Mouse (Mus musculus) CH12.LX (cell line): ENCODE data around the gene Ank3. TPM values are rescaled to one million over a fixed set of nuclear protein-coding genes. Genes with fewer than 3 reads are reported as not detected.

ENCODE experiments used
- DNase-seq: peaks from one replicate; pipeline ENCODE4 v3.0.0-alpha.2; 2013; ENCODE audit errors: extremely low read depth
- H3K27ac ChIP-seq: 2 replicates; pipeline ENCODE4 v1.5.1; 2012; ENCODE audit warnings: low read depth, mild to moderate bottlenecking, control low read depth, moderate library complexity; ENCODE audit not compliant: insufficient read depth
- H3K27me3 ChIP-seq: replicated peaks from 2 replicates; pipeline ENCODE3; 2012; ENCODE audit warnings: inconsistent platforms
- H3K36me3 ChIP-seq, 2 experiments: replicated peaks in 1 of 2; 2 replicates each; pipeline versions ENCODE3 to v1.6.1; 2012; ENCODE audit warnings: inconsistent platforms in 1 of 2, low read length in 1 of 2, mild to moderate bottlenecking in 1 of 2, mixed read lengths in 1 of 2, moderate library complexity in 1 of 2; ENCODE audit not compliant: control insufficient read depth in 1 of 2, insufficient read depth in 1 of 2
- H3K4me1 ChIP-seq, 2 experiments: 2 replicates each; pipeline ENCODE4 v1.6.1; 2012; ENCODE audit warnings: inconsistent platforms in 1 of 2, moderate library complexity in 1 of 2; ENCODE audit not compliant: insufficient read depth in 2 of 2, control insufficient read depth in 1 of 2
- H3K4me2 ChIP-seq: 2 replicates; pipeline ENCODE4 v1.6.1; 2012; ENCODE audit warnings: low read depth, mild to moderate bottlenecking, control low read depth; ENCODE audit not compliant: poor library complexity, insufficient read depth, severe bottlenecking
- H3K4me3 ChIP-seq, 3 experiments: fragments of 150-350 bp in 1 of 3; sonication (generic) in 1 of 3; replicated peaks in 1 of 3; 2 replicates each; pipeline versions ENCODE3 to v1.5.1; 2011 to 2012; ENCODE audit warnings: low read depth in 2 of 3, low read length in 2 of 3, mild to moderate bottlenecking in 2 of 3, moderate library complexity in 2 of 3, control low read depth in 1 of 3, improper control_type of control experiment in 1 of 3, inconsistent platforms in 1 of 3, mixed read lengths in 1 of 3; ENCODE audit not compliant: poor library complexity in 1 of 3
- H3K79me2 ChIP-seq: replicated peaks from 2 replicates; pipeline ENCODE4 v1.6.1; 2012; ENCODE audit warnings: mild to moderate bottlenecking, moderate library complexity; ENCODE audit not compliant: control insufficient read depth, poor library complexity, insufficient read depth, severe bottlenecking; ENCODE audit errors: extremely low read depth
- H3K9ac ChIP-seq: 2 replicates; pipeline ENCODE4 v1.6.1; 2012; ENCODE audit warnings: low read depth, mild to moderate bottlenecking, control low read depth, moderate library complexity; ENCODE audit not compliant: insufficient read depth
- H3K9me3 ChIP-seq: replicated peaks from 2 replicates; pipeline ENCODE3; 2012; ENCODE audit warnings: low read length, inconsistent platforms, mixed read lengths
- CHD1 ChIP-seq: IDR thresholded peaks from 2 replicates; pipeline ENCODE4 v1.6.1; 2012; ENCODE audit warnings: low read depth, low read length, improper control_type of control experiment, inconsistent platforms
- CTCF ChIP-seq, 2 experiments: IDR thresholded peaks in 1 of 2; conservative IDR thresholded peaks in 1 of 2; 2 replicates each; pipeline ENCODE4 v1.5.1; 2011 to 2012; ENCODE audit warnings: low read depth in 2 of 2, low read length in 2 of 2, improper control_type of control experiment in 1 of 2, inconsistent platforms in 1 of 2, mild to moderate bottlenecking in 1 of 2, moderate library complexity in 1 of 2
- E2F4 ChIP-seq: IDR thresholded peaks from 2 replicates; pipeline ENCODE4 v1.6.1; 2011; ENCODE audit warnings: low read depth, low read length, improper control_type of control experiment; ENCODE audit not compliant: insufficient replicate concordance
- ETS1 ChIP-seq: conservative IDR thresholded peaks from 2 replicates; pipeline ENCODE4 v1.6.1; 2012; ENCODE audit warnings: low read depth, mild to moderate bottlenecking, inconsistent platforms, low read length, improper control_type of control experiment, moderate library complexity
- JUN ChIP-seq: IDR thresholded peaks from 2 replicates; pipeline ENCODE4 v1.6.1; 2011; ENCODE audit warnings: low read depth, mild to moderate bottlenecking, low read length, improper control_type of control experiment, moderate library complexity; ENCODE audit not compliant: insufficient read depth
- JUND ChIP-seq: conservative IDR thresholded peaks from 2 replicates; pipeline ENCODE4 v1.6.1; 2011; ENCODE audit warnings: low read depth, low read length, improper control_type of control experiment
- MAFK ChIP-seq: IDR thresholded peaks from 2 replicates; pipeline ENCODE4 v1.6.1; 2011; ENCODE audit warnings: low read length, improper control_type of control experiment; ENCODE audit not compliant: insufficient replicate concordance
- MXI1 ChIP-seq: IDR thresholded peaks from 2 replicates; pipeline ENCODE4 v1.6.1; 2011; ENCODE audit warnings: mild to moderate bottlenecking, low read depth, low read length, improper control_type of control experiment
- NELFE ChIP-seq: IDR thresholded peaks from 2 replicates; pipeline ENCODE4 v1.6.1; 2011; ENCODE audit warnings: low read depth, low read length, improper control_type of control experiment
- POLR2AphosphoS2 ChIP-seq: IDR thresholded peaks from 2 replicates; pipeline ENCODE4 v1.6.1; 2011; ENCODE audit warnings: low read depth, low read length, improper control_type of control experiment
- RAD21 ChIP-seq: IDR thresholded peaks from 2 replicates; pipeline ENCODE4 v1.6.1; 2011; ENCODE audit warnings: low read depth, mild to moderate bottlenecking, low read length, improper control_type of control experiment, moderate library complexity
- SIN3A ChIP-seq: IDR thresholded peaks from 2 replicates; pipeline ENCODE4 v1.6.1; 2012; ENCODE audit warnings: low read length, improper control_type of control experiment, inconsistent platforms
- TCF12 ChIP-seq: IDR thresholded peaks from 2 replicates; pipeline ENCODE4 v1.6.1; 2014; ENCODE audit warnings: low read depth, mild to moderate bottlenecking, inconsistent platforms, low read length, improper control_type of control experiment
- UBTF ChIP-seq: IDR thresholded peaks from 2 replicates; pipeline ENCODE4 v1.6.1; 2012; ENCODE audit warnings: low read depth, mild to moderate bottlenecking, inconsistent platforms, low read length, improper control_type of control experiment, moderate library complexity
- USF1 ChIP-seq: IDR thresholded peaks from 2 replicates; pipeline ENCODE4 v1.6.1; 2014; ENCODE audit warnings: low read depth, mild to moderate bottlenecking, inconsistent platforms, low read length, improper control_type of control experiment
- ZNF384 ChIP-seq: IDR thresholded peaks from 2 replicates; pipeline ENCODE4 v1.6.1; 2012; ENCODE audit warnings: low read depth, low read length, improper control_type of control experiment, inconsistent platforms
- dilution Hi-C: fragments of 300-500 bp; cut with MboI; formaldehyde crosslinking; loops from 2 replicates; pipeline ENCODE4 v1.14.3; 2020; ENCODE audit warnings: low sequenced_read_pairs; ENCODE audit not compliant: extremely low pct_unique_long_range_greater_than_20kb, extremely low pct_ligation_motif_present
- in situ Hi-C: fragments of 300-500 bp; cut with MboI; formaldehyde crosslinking; loops from 3 replicates; pipeline ENCODE4 v1.14.3; 2019; ENCODE audit warnings: low sequenced_read_pairs, low pct_ligation_motif_present, low pct_unique_long_range_greater_than_20kb, mixed read lengths
- polyA plus RNA-seq: library from polyadenylated mRNA; unstranded; fragments of >175 nt; gene quantifications from 2 replicates; pipeline ENCODE4 v1.2.1, GENCODE M21; 2012; ENCODE audit warnings: low read depth; ENCODE audit not compliant: insufficient read length
- total RNA-seq, 2 experiments: library from RNA; depleted of rRNA; stranded (reverse); fragments of 300-350 nt in 1 of 2; fragments of >200 nt in 1 of 2; gene quantifications; 2 replicates each; pipeline ENCODE4 v1.2.3; 2012 to 2014

Ank3 gene
- total and polyA plus RNA-seq, 3 experiments = 4.7 to 8.3 (median 6.2) TPM

DNA sequence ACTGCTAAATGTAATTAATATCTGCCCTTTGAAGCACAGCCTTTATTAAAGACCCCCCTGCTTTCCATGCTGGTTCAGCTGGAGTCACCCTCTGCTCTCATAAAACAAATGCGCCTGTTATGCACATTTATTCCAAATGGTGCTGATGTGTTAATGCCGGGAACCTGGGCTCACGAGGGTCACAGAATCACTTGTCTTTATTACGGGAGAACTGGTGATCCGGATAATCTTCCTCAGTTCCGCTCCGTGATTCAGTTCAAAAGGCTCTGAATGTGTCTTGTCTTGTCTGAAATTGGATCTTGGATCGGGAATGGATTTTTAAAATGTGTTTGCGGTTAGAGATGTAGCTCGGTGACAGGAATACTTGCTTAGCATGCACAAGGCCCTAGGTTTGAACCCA lies 321.9 kb downstream of the Ank3 start:
- no peaks in the 10 kb centered on the region for H3K79me2 ChIP-seq
- DNase-seq = no peak
- no peak overlapping the region for H3K27ac ChIP-seq
- no peak overlapping the region for H3K4me3 ChIP-seq
- in situ Hi-C loops (no loop called here), dilution Hi-C loops (no loop called here)
- no peaks in the 10 kb centered on the region for H3K9me3 ChIP-seq
- peaks cover 0 to 13% of the 10 kb centered on the region in 2 experiments; a peak in 2 of 4 replicates for H3K4me1 ChIP-seq
- no peaks in the 10 kb centered on the region for H3K27me3 ChIP-seq
- H3K36me3 ChIP-seq = peaks cover 0 to 2% of the 10 kb centered on the region in 2 experiments
- no peak overlapping the region for H3K9ac ChIP-seq
- H3K4me2 ChIP-seq = no peak overlapping the region
- TF ChIP-seq USF1 (no peak), MAFK (no peak)

DNA sequence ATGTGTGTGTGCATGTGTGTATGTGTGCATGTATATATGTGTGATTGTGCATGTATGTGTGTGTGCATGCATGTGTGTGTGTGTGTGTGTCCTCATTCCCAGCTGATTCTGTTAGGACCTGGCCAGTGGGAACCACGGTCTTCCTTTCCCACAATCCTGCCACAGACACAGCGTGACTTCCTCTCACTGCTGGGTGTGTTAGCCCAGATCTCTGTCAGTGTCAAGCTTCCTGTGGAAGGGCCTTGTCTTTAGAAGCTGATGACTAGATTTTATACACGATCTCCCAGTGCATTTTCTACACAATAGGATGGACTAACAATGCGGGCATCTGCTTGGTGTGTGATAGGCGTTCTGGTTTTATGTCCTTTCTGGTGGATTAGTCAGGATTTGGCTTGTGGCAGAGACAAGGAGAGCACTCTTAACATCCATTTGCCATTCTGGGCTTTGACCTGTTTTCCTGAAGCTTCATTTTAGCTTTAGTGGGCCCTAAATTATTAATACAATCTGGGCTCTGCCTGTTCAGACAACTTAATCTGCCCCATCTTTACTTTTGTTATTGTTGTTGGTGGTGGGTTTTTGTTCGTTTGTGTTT lies 322.4 kb downstream of the Ank3 start:
- H3K27me3 ChIP-seq = no peaks in the 10 kb centered on the region
- no peak overlapping the region for H3K9ac ChIP-seq
- TF ChIP-seq JUND = no peak
- no peak for TF ChIP-seq ETS1
- TF ChIP-seq MXI1 = no peak
- no peak for TF ChIP-seq JUN
- no peak for TF ChIP-seq SIN3A
- no peak for TF ChIP-seq NELFE
- no peak for TF ChIP-seq CTCF (conservative IDR thresholded peaks at IDR 0.05 in 1 of 2, IDR thresholded peaks at IDR 0.05 in 1 of 2; ENCODE audit: low read depth in 2 of 2, low read length in 2 of 2)
- no peak for TF ChIP-seq POLR2AphosphoS2
- no peak for TF ChIP-seq E2F4
- TF ChIP-seq CHD1 = no peak
- no peak for TF ChIP-seq UBTF
- no peak for TF ChIP-seq ZNF384
- no peak for TF ChIP-seq TCF12
- TF ChIP-seq RAD21 = no peak
- H3K4me1 ChIP-seq = peaks cover 0 to 13% of the 10 kb centered on the region in 2 experiments; a peak in 2 of 4 replicates
- dilution Hi-C loops = no loop called here
- no peak for DNase-seq
- in situ Hi-C loops = no loop called here
- no peak overlapping the region for H3K4me2 ChIP-seq
- no peaks in the 10 kb centered on the region for H3K79me2 ChIP-seq
- no peak overlapping the region for H3K4me3 ChIP-seq
- H3K9me3 ChIP-seq = no peaks in the 10 kb centered on the region
- H3K27ac ChIP-seq = no peak overlapping the region
- peaks cover 0 to 2% of the 10 kb centered on the region in 2 experiments for H3K36me3 ChIP-seq
